Mouse (Mus musculus): ENCODE measurements around the gene Trpm7.
"Not testable (repeated sequence)": the region's sequence is repeated elsewhere in the genome, so short reads cannot be mapped to it uniquely, and the experiment has no call there.

Gene Trpm7

DNA sequence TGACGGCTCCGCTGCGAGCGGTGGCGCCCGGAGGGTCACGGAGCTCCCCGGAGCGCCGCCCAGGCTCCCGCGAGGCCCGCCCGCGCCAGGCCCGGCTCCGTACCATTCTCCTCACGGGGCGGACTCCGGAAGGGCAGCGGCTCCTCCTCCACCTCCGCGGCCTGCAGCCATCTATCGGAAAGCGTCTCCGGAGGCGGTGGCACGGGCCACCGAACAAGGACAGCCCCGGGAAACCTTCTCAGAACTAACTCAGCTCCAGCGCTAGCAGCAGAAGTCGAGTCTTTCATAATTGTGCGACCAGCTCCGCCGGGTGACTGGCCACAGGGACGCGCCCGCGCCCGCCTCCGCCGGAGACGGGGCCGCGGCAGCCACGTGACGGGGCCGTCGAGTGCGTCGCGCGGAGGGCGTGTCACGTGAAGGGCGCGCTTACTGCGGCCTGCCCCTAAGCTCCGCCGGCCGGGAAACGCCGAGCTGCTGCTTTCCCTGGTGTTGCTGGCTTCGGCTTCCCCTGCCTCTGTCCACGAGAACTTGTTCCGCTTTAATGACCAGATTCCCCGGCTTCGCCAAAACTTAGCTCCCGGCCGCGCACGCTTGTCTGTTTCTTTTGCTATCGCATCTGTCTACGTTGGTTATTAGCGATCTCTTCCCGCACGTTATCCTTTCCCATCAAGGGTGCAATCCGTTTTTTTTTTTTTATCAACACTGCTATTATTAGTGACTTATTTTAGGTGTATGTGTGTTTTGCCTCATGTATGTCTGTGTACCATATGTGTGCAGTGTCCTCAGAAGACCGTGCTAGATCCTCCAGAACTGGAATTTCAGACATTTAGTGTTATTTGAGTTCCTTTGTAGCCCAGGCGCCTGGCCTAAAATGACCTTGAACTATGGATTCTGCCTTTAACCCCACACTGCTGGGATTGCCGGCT lies at the start of gene Trpm7:
Gene Trpm7, minus strand, starts transcription at position 360 of the 926 bp plus-strand sequence.
- ChIA-PET POLR2A (interaction anchor here (0.5 to 5.7 kb wide), 121 partner anchors 9 to 1562 kb away, joined by 3 to 60 read pairs (median 4); partner anchors contain the start of genes Blvra (in 3 of the 4), Sppl2a (in 3 of the 4), Usp8 (in 3 of the 4) and Ap4e1 (in 2 of the 4)), CTCF (interaction anchor here in 3 of 4 experiments (0.6 to 1.4 kb wide), 8 partner anchors 14 to 282 kb away, joined by 3 to 12 read pairs (median 4); partner anchors contain the start of gene Sppl2a (in 1 of the 3))

- POLR2A ChIA-PET: interaction anchor here in 1 of 4 experiments (1.2 to 1.4 kb wide), 2 partner anchors 10 to 25 kb away, joined by 4 to 5 read pairs; no protein-coding TSS in a partner anchor
- CTCF ChIA-PET: interaction anchor here in 1 of 4 experiments (0.7 kb wide), 1 partner anchor 13 kb away, joined by 3 read pairs; no protein-coding TSS in a partner anchor
These were observed 44.5 kb upstream of the Trpm7 start for GRCm38 (mm10) chr2:126920358-126921060.

DNA sequence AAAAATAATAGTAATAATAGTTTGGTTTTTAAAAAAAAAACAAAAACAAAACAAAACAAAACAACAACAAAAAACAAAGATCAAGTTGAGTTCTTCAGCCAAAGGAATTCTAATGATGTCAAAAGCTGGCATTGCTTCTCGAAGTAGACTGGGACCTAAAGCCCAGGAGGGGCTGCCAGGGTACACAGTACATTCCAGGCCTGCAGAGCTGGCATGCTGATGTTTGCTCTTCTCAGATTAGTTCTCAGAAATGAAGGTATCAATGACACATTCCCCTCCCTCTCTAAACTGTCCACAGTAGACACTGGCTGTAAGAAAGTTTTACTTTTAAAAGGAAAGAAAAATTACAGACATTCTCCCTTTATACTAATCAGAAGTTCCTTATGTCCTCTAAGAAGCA lies 40.2 kb upstream of the Trpm7 start:
- CTCF ChIA-PET: interaction anchor here in 1 of 4 experiments (0.6 kb wide), 1 partner anchor 514 kb away, joined by 3 read pairs; no protein-coding TSS in a partner anchor
- POLR2A ChIA-PET: interaction anchor here in 2 of 4 experiments (0.9 to 1.5 kb wide), 3 partner anchors 11 to 40 kb away, joined by 3 to 4 read pairs (median 3); partner anchors contain the start of gene Trpm7 (in 1 of the 2)

GRCm38 (mm10) chr2:126914096-126914495 lies 38.1 kb upstream of the Trpm7 start:
- CTCF ChIA-PET: interaction anchor here in 2 of 4 experiments (0.7 to 1.6 kb wide), 2 partner anchors 28 to 83 kb away, joined by 3 to 4 read pairs; no protein-coding TSS in a partner anchor

GRCm38 (mm10) chr2:126904162-126904561 lies 28.1 kb upstream of the Trpm7 start:
- CTCF ChIA-PET: no interaction called here
- POLR2A ChIA-PET: interaction anchor here in 1 of 4 experiments (1.4 kb wide), 1 partner anchor 12 kb away, joined by 3 read pairs; no protein-coding TSS in a partner anchor

More at GRCm38 (mm10) chr2:126914096-126914495, 38.1 kb upstream of the Trpm7 start:
- POLR2A ChIA-PET: interaction anchor here in 1 of 4 experiments (1.3 to 1.9 kb wide), 3 partner anchors 14 to 38 kb away, joined by 3 to 6 read pairs (median 4); partner anchors contain the start of genes Sppl2a and Trpm7

GRCm38 (mm10) chr2:126897511-126897910 lies 21.5 kb upstream of the Trpm7 start:
- ChIA-PET POLR2A (interaction anchor here in 2 of 4 experiments (0.6 to 2.3 kb wide), 4 partner anchors 22 to 62 kb away, joined by 3 to 9 read pairs (median 4); partner anchors contain the start of genes Sppl2a (in 1 of the 2) and Trpm7 (in 1 of the 2)), CTCF (interaction anchor here in 1 of 4 experiments (0.6 kb wide), 1 partner anchor 23 kb away, joined by 7 read pairs; no protein-coding TSS in a partner anchor)

GRCm38 (mm10) chr2:126896941-126897340 lies 20.9 kb upstream of the Trpm7 start:
- ChIA-PET CTCF (interaction anchor here in 1 of 4 experiments (0.6 kb wide), 1 partner anchor 23 kb away, joined by 7 read pairs; no protein-coding TSS in a partner anchor), POLR2A (interaction anchor here in 2 of 4 experiments (1.0 to 2.3 kb wide), 3 partner anchors 21 to 62 kb away, joined by 3 to 9 read pairs (median 4); partner anchors contain the start of genes Sppl2a (in 1 of the 2) and Trpm7 (in 1 of the 2))

GRCm38 (mm10) chr2:126894245-126894644 lies 18.2 kb upstream of the Trpm7 start:
- POLR2A ChIA-PET: interaction anchor here in 2 of 4 experiments (0.6 to 5.9 kb wide), 9 partner anchors 10 to 475 kb away, joined by 3 to 26 read pairs (median 3); partner anchors contain the start of gene Trpm7 (in 2 of the 2)
- CTCF ChIA-PET: no interaction called here

- POLR2A ChIA-PET: interaction anchor here in 2 of 4 experiments (1.6 to 5.9 kb wide), 3 partner anchors 12 to 17 kb away, joined by 3 to 26 read pairs (median 6); partner anchors contain the start of gene Trpm7 (in 2 of the 2)
- CTCF ChIA-PET: interaction anchor here in 1 of 4 experiments (0.6 kb wide), 1 partner anchor 30 kb away, joined by 3 read pairs; no protein-coding TSS in a partner anchor
These were observed 16.3 kb upstream of the Trpm7 start for GRCm38 (mm10) chr2:126892316-126892715.

GRCm38 (mm10) chr2:126891743-126892142 lies 15.7 kb upstream of the Trpm7 start:
- CTCF ChIA-PET: no interaction called here
- POLR2A ChIA-PET: interaction anchor here in 2 of 4 experiments (1.2 to 5.9 kb wide), 3 partner anchors 12 to 16 kb away, joined by 3 to 26 read pairs (median 3); partner anchors contain the start of gene Trpm7 (in 2 of the 2)

GRCm38 (mm10) chr2:126887141-126887540 lies 11.1 kb upstream of the Trpm7 start:
- CTCF ChIA-PET: no interaction called here
- POLR2A ChIA-PET: no interaction called here

- CTCF ChIA-PET: interaction anchor here in 1 of 4 experiments (0.6 kb wide), 1 partner anchor 95 kb away, joined by 3 read pairs; no protein-coding TSS in a partner anchor
- POLR2A ChIA-PET: interaction anchor here in 2 of 4 experiments (0.7 to 1.7 kb wide), 3 partner anchors 10 to 248 kb away, joined by 3 to 11 read pairs (median 5); partner anchors contain the start of genes Trpm7 (in 2 of the 2) and Ncaph (in 1 of the 2)
These were observed 9.8 kb upstream of the Trpm7 start for GRCm38 (mm10) chr2:126885871-126886270.

- CTCF ChIA-PET, POLR2A ChIA-PET: not testable (repeated sequence)
These were observed 6.7 kb upstream of the Trpm7 start for GRCm38 (mm10) chr2:126882711-126883110.

- POLR2A ChIA-PET: no interaction called here
- CTCF ChIA-PET: no interaction called here
These were observed 2.0 kb upstream of the Trpm7 start for GRCm38 (mm10) chr2:126877991-126878390.

- ChIA-PET CTCF (interaction anchor here in 3 of 4 experiments (0.6 to 1.4 kb wide), 4 partner anchors 14 to 57 kb away, joined by 4 to 6 read pairs (median 4); partner anchors contain the start of gene Sppl2a (in 1 of the 3)), POLR2A (interaction anchor here (0.5 to 5.7 kb wide), 105 partner anchors 10 to 1120 kb away, joined by 3 to 60 read pairs (median 4); partner anchors contain the start of genes Blvra (in 3 of the 4), Sppl2a (in 3 of the 4), Usp8 (in 3 of the 4) and Ciao1 (in 1 of the 4))
These were observed 554 bp downstream of the Trpm7 start for GRCm38 (mm10) chr2:126875516-126875835.

DNA sequence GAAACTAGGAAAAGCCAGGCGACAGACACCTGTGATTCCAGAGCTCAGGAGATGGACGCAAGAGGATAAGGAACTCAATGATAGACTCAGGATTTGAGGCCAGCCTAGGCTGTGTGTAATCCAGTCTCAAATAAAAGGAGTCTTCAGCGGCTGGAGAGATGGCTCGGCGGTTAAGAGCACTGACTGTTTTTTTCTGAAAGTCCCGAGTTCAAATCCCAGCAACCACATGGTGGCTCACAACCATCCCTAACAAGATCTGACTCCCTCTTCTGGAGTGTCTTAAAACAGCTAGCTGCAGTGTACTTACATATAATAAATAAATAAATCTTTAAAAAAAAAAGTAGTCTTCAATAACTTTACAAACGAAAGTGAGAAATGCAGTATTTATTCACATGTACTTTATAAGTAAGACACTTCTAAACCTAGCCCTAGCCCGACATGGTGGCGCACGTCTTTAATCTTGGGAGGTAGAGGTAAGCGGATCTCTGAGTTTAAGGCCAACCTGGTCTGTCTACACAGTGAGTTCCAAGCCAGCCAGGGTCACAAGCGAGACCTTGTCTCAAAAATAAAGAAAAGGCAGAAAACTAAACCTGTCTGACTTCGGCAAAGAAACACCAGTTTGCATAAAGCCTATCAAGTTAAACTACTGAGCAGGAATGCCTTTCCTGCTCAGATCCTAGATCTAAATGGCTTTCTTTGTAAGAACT lies 1.1 kb downstream of the Trpm7 start:
- POLR2A ChIA-PET: interaction anchor here (0.5 to 5.7 kb wide), 89 partner anchors 10 to 1173 kb away, joined by 3 to 60 read pairs (median 5); partner anchors contain the start of genes Sppl2a (in 3 of the 4), Usp8 (in 3 of the 4), Blvra (in 2 of the 4) and Ciao1 (in 1 of the 4)
- CTCF ChIA-PET: interaction anchor here in 2 of 4 experiments (1.3 to 1.4 kb wide), 2 partner anchors 58 kb away, joined by 4 read pairs; partner anchors contain the start of gene Sppl2a (in 1 of the 2)

GRCm38 (mm10) chr2:126866301-126866700 lies 9.7 kb downstream of the Trpm7 start:
- ChIA-PET CTCF (no interaction called here), POLR2A (interaction anchor here in 2 of 4 experiments (1.0 to 7.5 kb wide), 4 partner anchors 8 to 129 kb away, joined by 4 to 60 read pairs (median 12); partner anchors contain the start of gene Trpm7 (in 2 of the 2))

Data from embryonic stem cell, embryonic (primary cell).